Mouse (Mus musculus) embryonic fibroblast, embryonic 13.5 days (primary cell): ENCODE results near the gene Olfr279.

ENCODE experiments used
- CTCF ChIP-seq: IDR thresholded peaks from 2 replicates; pipeline ENCODE4 v1.5.1; 2011; ENCODE audit warnings: mild to moderate bottlenecking, control low read depth, low read length, moderate library complexity, borderline replicate concordance; ENCODE audit not compliant: insufficient read depth
- POLR2A ChIP-seq: IDR thresholded peaks from 2 replicates; pipeline ENCODE4 v1.6.1; 2011; ENCODE audit warnings: low read depth, mild to moderate bottlenecking, control low read depth, low read length, moderate library complexity

DNA sequence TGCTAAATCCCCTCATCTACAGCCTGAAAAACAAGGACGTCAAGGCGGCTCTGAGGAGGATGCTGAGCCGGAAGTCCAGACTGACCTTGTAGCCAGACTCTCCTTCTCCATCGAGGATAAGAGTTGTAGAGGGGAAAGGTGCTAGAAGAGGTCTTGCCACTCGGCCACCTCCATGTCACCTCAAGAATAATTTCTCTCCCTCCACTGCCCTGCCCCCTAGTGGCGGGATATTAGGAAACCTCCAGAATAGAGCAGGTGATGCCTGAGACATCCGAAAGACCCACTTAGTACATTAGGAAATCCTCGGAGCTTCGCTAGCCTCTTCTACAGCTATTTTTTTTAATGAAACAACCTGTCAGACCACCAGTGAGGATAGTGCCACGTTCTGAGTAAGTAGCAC lies 16.8 kb upstream of the Olfr279 start:
- TF ChIP-seq CTCF (no peak), POLR2A (no peak)
